Mouse (Mus musculus) brain, embryonic 14.5 days (tissue): ENCODE measurements around the gene Med23.

Source experiments
- CTCF ChIP-seq: fragments of 200-500 bp; IDR thresholded peaks from 2 replicates; pipeline ENCODE4 v1.5.1; 2012; ENCODE audit warnings: inconsistent platforms, mild to moderate bottlenecking, moderate library complexity, borderline replicate concordance; ENCODE audit not compliant: insufficient read depth, insufficient read length; ENCODE audit errors: extremely low read depth
- POLR2A ChIP-seq: fragments of 200-500 bp; IDR thresholded peaks from 2 replicates; pipeline ENCODE4 v1.6.1; 2012; ENCODE audit warnings: mild to moderate bottlenecking, inconsistent platforms, borderline replicate concordance; ENCODE audit not compliant: poor library complexity, insufficient read depth, insufficient read length, severe bottlenecking; ENCODE audit errors: extremely low read depth

- TF ChIP-seq POLR2A = no peak
- no peak for TF ChIP-seq CTCF
Observed at GRCm38 (mm10) chr10:24840795-24841194, 29.0 kb upstream of the Med23 start.
